Mouse (Mus musculus): ENCODE results near the gene Magi2.

The Magi2 gene

DNA sequence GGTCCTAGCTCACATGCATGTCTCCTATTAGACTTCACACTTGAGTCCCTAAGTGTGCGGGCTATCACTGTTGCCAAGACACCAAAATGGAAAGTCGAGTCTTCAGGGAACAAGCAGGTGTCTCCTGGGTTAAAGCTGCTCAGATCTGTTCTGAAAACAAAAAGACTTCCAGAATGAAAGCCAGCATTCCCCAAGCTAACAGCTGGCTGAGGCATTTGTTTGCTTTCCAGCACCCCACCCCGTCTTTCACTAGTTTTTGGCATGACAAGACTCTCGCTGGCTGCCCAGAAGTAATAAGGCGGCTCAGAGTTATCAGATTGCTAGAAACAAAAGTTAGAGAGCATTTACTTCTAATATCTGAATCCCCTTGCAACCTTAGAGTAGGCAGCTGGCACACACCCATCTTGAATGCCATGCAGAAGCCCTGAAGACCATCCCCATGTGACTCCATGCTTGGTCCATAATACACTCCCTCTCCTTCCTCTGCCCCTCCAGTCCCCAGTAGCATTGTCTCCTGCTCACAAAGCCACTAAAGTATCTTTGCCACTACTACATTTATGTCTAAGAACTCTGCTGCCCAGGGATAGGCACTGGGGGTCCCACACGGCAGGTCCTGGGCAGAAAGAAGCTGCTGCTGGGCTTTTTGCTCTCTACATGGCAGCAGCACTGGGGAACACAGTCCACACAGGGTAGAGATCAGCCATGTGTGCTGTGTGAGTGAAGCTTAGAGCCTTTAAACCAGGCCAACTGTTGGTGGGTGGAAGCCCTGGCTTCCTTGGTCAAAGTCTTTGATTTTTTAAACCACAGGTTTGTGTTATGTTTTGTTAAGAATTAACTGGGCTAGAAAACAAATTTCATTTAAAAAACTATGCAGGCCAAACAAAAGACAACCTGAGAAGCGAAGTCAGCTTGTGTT, 1394.0 kb downstream of the Magi2 start:
- no peak for DNase-seq

DNA sequence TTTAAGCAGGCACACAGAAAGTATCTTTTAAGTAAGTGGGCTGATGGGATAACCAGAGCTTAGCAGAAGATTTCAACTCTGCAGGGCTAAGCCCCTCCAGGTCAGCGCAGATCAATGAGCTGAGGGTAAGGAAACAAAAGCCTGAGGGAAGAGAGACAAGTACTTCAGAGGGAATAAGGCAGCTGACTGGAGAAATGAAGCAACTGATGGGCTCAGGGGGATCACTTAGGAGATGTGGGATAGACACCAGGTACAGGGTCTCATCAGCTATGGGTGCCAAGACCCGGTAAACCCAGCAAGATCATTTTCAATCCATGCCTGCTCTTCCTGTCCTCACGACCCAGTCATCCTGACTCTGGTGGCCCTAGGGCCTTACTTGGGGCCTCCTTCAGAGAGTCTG, 1395.6 kb downstream of the Magi2 start:
- no peak for DNase-seq

DNA sequence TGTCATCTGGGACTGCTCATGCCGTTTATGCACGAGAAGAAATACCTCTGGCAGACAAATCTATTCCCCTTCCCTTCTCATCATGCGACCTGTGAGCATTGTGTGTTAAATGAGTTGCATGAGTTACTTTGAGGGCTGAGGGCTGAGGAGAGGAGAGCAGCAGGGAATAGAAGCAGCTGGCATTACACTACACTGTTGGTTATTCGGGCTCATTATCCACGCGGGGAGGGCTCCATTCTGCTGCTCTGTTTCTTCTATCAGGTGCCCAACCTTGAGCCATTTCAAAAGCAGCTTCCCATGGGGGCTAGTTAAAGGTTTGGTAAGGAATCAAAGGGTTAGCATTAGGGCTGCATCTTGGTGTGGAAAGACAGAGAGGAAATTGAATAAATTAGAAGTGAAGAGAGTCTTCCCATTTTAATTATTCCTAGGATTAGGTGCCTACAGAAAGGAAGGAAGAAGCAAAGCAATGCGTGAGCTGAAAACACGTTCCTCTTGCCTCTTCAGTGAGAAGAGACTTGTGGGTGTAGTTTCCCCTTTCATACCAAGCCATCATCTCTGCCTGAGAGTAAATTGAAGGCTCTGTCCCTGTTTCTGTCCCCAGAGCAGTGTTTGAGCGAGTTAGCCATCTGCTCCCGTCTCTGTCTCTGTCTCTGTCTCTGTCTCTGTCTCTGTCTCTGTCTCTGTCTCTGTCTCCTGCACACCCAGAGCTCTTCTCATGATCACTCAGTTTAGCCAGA, 1396.2 kb downstream of the Magi2 start:
- no peak for DNase-seq

DNA sequence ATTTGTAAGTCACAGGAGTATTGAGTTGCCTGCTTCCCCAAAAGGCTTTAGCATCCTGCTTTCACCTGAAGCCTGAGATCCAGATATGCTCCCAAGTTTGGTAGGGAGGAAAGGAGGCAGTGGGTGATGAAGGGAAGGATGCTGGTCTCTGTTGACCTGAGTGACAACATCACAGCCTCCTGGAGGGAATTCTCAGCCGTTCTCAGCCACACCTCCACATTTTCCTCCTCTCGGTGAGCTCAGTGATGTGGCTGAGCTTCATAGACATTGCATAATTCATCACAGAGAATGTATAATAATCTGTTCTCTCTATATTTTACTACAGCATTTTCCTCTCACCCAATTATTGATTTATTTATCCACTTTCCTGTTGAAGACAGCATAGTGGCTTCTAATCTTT, 1398.3 kb downstream of the Magi2 start:
- DNase-seq = no peak

DNA sequence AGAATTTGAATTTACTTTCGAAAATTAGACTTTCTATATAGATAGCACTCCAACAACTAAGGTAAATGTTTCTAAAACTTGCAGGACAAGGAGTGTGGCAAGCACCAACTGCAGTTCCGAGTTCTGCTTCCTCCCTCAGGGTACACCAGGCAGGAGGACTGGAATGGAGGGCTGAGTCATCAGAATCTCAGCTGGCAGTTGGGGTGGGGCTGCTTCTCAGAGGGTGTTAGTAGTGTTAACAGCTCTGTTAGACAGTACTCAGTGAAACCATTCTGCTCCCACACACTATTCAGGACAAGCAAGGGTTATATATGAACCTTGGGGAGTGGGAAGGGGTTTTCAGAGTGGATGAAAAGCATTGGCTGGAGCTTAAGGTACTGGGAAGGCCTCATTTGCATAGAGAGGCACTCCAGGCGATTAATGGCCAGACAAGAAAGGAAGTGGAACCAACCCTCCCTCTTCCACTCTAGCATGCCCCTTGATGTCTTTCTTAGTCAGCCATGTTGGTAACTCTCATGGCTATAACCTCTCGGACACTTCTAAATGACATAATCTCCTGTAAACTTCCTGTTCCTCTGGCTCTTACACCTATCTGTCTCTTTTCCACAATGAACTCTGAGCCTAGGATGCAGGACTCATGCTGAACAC, 1402.2 kb downstream of the Magi2 start:
- DNase-seq = no peak

DNA sequence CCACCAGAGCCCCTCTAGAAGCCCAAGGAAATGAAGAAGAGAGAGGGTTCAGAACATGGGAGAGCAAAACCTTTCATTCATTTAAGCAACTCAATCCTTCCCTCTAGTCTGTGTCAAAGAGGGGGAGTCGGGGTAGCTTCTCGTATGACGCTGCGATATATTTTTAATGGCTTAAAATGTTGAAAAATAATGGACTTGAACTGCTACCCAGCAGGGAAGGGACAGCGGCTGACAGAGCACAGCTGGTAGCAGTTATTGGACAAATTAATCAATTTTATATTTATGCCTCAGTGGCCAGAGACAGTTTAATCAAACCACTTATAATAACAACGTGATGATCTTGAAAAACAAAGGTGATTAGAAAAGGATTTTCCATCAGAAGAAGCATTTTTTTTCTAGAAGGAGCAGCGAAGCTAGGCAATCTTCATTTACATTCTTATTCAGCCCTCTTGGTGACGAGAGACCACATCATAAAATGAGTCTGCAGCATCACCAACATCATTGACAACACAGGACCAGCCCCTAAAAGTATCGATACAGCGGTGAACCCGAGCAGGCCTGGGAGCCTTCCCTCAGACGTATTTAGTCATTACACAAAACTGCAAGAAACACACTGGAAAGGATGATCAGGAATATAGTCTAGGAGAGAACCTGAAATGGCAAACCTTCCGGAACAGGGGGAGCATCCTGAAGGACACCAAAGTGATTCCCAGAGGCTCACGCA, 1407.4 kb downstream of the Magi2 start:
- no peak for DNase-seq

DNA sequence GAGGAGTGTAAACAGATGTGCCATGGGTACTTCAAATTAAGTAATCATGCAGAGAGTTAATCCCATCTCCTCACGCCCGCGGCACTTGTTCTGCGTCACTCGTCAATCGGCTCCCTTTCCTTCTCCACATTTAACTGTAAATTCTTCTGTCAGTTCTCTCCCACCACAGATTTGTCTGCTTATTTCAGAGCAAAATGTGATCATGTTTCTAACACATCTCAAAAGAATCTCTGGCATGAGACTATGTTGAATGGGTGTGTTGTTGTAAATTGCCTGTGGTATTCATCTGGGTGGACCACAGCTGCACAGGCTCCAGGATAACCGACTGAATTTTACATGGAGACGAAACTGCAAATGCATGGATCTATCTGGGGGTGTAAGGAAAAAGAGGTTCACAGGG, 1408.0 kb downstream of the Magi2 start:
- DNase-seq = no peak

DNA sequence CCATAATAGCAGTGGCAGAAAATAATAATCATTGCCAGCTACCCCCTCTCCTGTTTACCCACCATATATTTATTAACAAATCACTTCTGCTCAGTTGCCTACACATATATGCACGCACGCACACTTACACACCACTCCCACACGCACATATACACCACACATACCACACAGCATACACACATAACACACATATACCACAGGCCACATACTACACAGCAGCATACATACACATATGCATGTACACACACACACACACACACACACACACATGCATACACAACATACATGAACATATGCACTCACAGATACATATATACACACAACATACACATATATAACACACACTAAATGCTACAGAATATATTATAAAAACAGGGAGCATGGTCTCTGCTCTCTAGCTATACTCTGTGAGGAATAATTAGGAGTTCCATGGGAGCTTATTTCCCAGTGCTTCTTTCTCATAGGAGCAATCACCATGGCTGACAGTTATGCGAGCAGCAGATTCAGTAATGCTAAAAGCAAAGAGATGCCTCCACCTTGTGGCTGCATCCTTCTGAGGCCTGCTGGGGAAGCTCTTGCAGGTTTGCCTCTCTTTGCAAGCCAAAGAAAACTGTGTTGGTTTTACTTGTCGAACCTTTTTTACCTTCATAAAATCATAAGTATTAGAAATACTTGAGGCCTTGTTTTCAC, 1410.6 kb downstream of the Magi2 start:
- DNase-seq = no peak

DNA sequence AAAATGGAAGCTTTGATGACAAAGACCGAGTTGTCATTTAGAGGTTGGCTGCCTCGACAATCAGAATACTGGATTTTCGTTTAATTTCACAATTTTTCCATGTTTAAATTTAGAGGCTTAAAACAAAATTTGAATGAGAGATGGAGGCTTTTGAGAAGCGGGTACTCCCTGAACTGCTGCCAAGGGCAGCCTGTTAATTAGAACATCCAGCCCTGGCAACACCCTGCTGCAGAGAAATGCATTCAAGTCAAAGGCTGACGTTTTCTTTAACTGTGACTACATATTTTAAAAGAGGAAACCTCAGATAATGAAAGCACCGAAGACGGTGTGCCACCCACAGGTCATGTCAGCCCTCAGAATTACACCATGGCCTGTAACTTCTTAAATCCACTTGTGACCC, 1415.4 kb downstream of the Magi2 start:
- no peak for DNase-seq

DNA sequence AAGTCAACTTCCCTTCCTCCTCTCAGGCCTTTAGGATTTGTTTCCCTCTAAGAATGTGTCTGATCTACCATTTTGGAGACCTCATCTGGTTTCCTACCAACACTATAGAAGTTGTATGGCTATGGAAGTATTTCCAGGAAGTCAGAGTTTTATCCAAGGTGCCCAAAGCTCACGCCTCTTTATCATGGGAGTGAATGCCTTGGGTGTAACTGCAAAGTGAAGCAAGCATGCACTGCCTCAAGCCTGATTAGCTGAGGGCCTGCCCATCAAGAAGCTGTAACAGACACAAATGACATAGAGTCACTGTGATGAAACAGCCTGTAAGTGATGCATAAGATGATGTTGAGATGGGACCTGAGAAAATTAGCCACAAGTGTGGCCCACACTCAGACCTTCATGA, 1416.9 kb downstream of the Magi2 start:
- no peak for DNase-seq

DNA sequence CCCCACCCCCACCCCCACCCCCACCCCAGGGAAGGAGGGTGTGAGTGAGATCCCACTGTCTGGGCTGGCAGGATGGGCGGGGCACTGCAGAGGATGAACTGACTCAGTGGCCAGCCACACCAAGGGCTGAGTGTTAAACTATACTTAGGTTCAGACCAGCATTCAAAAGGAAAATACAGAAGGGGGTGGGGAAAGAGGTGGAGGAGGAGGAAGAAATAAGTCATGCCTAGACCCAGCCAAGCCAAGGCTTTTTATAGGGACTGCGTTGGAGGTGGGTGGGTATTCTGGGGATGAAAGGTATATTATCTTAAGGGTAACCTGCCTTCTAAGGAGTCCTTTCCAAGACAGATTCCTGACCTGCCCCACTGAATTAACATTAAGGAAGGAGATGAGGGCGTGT, 1420.1 kb downstream of the Magi2 start:
- DNase-seq = no peak

DNA sequence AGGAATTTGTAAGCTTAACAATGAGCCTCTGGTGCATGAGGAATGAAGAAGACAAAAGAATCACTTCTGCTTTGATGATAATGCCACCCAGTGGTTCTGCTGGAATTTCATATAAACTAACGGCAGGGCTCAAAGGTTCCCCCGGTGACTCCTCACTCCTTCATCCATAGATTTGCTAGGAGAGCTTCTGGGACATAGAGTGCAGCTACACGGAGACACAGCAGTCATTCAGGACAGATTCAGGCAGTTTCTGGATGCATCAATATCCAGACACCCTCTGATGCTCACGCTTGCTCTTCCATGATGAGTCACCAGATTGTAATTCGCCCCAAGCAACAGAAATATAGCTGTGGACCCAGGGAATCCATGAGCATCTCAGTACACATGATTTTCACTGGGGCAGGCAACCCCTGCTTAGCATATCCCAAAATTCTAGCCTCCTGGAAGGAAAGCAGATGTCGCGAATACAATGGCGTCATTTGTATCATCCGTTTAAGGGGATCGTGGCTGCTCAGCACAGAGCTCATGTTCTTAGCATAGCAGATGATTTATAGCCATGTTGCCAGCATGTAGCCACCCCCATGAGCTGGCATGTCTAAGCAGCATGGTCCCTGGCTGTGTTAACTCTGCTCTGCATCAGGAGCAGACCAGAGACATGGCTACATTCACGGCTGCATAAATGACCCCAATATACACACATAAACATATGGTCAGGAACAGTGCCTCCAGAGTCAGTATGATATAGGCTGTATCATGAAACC, 1426.8 kb downstream of the Magi2 start:
- DNase-seq = no peak

DNA sequence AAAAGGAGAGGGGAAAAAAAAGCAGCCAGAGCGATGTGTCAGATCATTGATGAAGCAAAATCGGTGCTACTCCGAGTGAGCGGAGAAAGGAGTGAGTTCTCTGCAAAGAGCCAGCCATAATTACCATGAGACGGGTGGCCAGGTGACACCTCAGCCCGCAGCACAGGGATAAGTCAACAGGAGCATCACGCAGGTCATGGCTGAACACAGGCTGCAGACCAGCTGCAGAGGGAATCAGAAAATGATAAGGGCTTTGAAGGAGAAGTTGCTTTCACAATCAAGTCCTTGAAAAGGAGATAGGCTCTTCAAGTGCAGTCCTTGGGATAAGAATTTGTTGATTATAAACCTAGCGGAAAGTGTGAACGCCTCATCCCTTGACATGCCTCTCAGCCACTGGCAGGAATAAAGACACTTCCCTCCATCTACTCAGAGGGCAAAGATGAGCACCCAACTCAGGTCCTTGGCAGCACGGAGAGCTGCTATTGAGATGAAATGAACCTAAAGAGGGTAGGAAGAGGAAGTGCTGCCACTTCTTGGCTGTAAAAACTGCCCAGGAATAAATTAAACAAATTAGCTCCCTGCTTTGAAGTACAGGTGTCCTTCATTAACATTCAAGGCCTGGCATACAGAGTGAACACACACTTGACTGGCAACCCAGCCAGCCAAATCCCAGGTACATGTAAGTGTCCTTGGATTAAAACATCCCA, 1428.1 kb downstream of the Magi2 start:
- no peak for DNase-seq

DNA sequence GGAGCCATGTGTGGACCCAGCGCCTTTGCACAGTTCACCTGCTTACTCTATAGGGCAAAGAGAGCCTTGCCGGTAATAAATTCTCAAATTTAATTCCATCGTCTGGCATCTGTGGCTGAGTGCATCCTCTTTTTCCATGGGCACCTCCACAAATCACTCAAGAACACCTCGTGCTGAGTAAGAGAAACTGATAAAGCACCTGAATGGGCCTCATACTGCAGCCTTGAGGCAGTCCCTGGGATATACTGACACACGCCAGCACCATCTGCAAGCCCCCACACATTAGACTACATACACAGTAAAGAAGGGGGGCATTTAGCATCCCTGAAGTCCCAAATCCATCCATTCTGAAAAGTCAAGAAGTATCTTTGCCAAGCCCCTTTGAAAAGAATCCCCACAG, 1430.2 kb downstream of the Magi2 start:
- DNase-seq = no peak

DNA sequence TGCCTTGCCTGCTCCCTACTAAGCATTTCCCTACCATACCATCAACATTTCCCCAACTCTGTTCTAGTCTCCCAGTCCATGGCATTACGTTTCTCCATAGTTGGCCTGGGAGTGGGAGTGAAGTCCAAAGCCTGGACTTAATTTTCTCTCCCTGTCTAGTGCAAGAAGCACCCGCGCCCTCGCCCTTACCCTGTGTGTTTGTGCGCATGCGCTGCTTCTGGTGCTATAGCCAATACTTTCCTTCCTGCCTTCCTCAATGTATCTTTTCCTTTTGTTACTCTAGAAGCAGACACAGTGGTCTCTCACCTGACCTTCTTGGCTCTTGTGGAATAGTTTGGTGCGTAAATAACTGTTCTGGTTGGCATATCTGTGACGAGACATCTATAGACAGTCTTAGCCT, 1440.8 kb downstream of the Magi2 start:
- DNase-seq = no peak

DNA sequence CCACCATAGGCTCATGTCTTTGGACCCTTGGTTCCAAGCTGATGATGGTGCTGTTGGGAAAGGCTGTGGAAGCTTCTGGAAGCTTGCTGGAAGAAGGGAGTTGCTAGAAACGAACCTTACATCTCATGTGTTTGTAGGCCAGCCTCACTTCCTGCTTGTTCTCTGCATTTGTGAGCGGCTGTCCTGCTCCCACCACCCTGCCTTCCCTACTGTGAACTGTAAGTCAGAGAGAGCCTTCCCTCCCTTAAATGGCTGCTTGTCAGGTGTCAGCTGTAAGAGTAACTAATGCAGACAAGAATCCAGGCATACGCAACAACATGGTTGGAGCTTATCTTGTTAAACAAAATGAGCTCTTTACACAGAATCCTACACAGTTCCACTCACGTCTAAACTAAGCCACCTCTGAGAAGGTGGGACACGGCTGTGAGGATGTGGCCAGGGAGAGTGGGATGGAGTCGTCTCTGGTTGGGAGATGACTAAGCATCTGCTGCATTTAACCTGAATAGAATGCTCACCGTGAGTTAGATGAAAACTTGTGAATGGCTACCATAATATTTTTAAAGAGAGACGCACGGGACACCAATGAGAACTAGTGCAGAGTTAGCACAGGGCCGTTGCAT, 1442.0 kb downstream of the Magi2 start:
- no peak for DNase-seq

DNA sequence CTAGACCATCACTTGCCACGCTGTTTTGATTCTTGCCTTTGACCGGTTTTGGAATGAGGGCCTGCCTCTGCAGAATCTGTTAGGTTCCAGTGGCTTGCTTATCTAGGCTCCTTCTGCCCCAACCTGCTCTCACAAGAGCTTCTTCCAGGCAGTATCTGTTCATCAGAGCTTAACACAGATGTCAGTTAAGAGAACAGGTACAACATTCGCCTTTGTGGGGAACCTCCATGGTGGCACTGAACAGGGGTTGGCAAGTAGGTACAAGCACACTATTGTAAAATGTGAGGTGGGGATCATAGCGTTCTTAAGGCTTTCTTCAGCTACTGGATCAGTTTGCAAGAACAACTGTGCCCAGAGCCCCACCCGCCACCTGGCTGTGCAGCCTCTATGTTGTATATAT, 1442.6 kb downstream of the Magi2 start:
- no peak for DNase-seq

DNA sequence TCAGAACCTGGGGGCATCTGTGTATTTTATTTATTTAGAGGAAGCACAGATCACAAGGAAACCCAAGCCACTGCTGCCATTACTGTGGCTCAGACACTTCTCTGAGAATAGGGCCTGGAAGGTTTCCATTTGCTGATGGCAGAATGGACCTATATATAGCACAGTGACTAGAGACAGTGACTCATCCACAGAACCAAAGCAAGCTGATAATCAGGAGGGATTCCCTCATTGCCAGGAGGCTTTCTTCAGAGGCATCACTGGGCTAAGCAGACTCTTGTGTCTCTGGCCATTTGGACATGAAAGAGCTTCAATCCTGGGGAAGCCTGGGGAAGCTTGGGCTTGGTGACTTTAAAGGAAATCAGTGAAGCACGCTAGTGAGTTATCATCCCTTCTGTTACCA, 1445.0 kb downstream of the Magi2 start:
- DNase-seq = no peak

DNA sequence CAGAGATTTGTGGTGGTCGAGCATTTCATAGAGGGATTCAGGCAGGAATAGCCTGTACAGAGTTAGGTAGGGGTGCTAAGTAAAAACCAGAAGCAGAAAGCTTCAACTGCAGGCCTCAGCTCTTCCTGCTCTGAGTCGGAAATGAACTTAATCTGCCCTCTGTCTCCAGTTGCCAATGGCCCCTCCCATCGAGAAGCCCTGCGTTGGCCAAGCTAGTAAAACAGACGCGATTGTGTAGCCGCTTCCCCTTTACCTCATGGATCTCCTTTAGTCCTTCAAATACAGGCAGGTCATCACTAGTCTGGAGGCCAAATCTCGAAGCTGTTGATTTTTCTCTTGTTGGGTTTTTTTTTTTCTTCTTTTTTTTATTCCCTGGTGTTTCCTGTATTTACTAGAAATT, 1447.7 kb downstream of the Magi2 start:
- DNase-seq = no peak

DNA sequence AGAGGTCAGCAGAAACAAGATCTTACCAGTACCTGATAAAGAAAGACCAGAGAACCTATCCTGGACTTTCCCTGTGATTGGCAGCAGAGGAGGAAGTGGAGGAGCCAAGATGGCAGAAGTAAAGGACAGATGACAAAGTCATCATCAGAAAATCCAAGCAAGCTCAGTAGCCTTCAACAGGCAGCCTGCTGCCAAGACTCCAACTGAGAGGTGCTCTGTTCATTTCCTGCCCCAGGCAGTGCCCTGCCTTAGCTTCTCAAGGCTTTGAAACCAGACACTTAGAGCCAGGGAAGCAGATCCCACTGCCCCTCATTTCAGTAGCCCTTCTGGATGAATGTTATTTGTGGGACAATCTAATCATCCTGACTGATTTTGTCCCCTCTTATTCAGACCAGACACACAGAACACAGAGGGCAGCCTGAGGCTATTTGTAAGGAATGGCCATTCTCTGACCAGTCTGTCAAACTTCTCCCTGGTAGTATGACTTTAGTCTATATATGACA, 1448.4 kb downstream of the Magi2 start:
- DNase-seq = no peak
